Mouse (Mus musculus): ENCODE results near the gene Vmn1r210.
"Not testable (repeated sequence)": the region's sequence is repeated elsewhere in the genome, so short reads cannot be mapped to it uniquely, and the experiment has no call there.

Vmn1r210 gene

DNA sequence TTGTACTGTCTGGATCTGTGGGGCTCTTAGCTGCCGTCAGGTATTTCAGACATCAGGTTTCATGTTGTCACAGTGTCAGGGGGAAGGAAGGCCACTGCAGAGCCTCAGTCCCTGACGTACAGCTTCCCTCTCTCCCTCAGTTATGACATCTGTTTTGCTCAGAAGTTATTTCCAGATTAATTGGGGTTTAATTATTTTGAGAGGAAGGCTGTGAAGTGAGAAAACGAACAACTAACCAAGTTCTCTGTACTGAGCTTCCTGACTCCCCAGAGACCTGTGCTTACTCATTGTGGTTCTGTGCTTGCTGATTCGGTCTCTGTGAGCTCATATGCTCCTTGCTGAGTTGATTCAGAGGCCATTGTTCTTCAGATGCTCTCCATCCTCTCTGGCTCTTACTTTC lies at the start of gene Vmn1r210:
TSS of gene Vmn1r210 (minus strand) at position 101 of the 400 bp plus-strand sequence.
- no peak for DNase-seq (ENCODE audit: low read depth, low spot score)

- no peak for DNase-seq (ENCODE audit: low read depth, low spot score)
These were observed 48.1 kb upstream of the Vmn1r210 start for GRCm38 (mm10) chr13:22879257-22879656.

- DNase-seq (ENCODE audit: low read depth, low spot score): no peak
These were observed 26.3 kb upstream of the Vmn1r210 start, which contains the start of gene Vmn1r211 for GRCm38 (mm10) chr13:22857461-22857860. Vmn1r211 (minus strand) TSS chr13:22857561.

DNA sequence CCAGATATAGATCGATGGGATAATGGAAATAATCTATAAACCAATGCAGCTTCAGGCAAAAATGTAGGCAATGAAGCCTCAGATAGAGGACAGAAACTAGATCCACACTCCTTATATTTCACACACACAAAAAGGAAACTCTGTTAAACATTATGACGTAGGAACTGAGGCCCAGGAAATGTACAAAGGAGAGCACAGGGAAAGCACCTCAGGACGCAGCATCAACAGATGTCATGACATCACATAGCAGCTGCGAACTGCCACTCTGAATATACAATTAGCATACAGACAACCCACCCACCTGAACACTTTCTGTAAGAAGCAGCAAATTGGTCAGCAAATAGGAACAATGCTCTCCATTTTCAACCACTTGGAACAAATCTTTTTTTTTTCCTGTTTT lies 23.6 kb upstream of the Vmn1r210 start:
- DNase-seq (ENCODE audit: low read depth, low spot score): no peak

- DNase-seq (ENCODE audit: low read depth, low spot score): no peak
These were observed 15.7 kb upstream of the Vmn1r210 start for GRCm38 (mm10) chr13:22846798-22847197.

GRCm38 (mm10) chr13:22844304-22844703 lies 13.2 kb upstream of the Vmn1r210 start:
- DNase-seq (ENCODE audit: low read depth, low spot score): not testable (repeated sequence)

DNA sequence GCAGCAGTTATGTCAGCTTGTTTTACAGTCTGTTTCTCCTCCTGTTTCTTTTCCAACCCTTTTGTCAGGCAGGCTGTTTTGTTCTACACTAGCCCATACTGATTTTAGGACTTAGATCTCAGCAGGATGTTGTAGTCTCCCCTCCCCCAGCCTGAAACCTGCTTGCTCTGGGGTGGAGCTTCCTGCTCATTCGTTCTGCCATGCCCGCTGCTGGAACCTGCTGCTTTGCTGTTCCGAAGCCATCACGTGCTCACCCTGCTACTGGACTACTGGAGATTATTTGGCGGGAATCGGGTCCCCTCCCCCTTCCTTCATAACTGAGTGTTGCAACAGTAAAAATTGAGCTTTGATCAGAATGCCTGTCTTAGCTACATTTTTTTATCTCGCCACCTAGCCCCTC lies 1.8 kb downstream of the Vmn1r210 start:
- not testable (repeated sequence) for DNase-seq (ENCODE audit: low read depth, low spot score)

DNA sequence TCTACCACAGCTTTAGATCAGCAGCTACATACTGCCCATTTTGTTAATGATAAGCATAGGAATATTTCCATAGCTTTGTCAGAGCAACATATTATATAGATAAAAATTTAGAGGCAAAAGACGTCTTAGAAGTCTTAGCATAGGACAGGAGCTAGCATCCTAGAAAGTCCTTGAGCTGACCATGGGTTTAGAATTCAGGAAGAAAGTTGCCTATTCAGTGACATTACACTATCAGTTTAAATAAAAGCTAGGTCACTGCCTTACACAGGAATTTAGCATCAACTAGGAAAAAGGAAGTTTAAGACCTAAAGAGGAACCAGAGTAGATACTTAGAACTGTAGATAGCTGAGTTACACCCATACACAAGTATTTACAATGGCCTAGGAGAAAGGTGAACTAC lies 9.5 kb downstream of the Vmn1r210 start:
- not testable (repeated sequence) for DNase-seq (ENCODE audit: low read depth, low spot score)

- not testable (repeated sequence) for DNase-seq (ENCODE audit: low read depth, low spot score)
These were observed 21.6 kb downstream of the Vmn1r210 start, which contains the start of gene Vmn1r209 for GRCm38 (mm10) chr13:22809582-22809981. Vmn1r209 (minus strand) TSS chr13:22809682.

GRCm38 (mm10) chr13:22788096-22788495 lies 43.1 kb downstream of the Vmn1r210 start:
- DNase-seq (ENCODE audit: low read depth, low spot score): not testable (repeated sequence)

- DNase-seq (ENCODE audit: low read depth, low spot score): not testable (repeated sequence)
These were observed 47.0 kb downstream of the Vmn1r210 start for GRCm38 (mm10) chr13:22784159-22784558.

DNA sequence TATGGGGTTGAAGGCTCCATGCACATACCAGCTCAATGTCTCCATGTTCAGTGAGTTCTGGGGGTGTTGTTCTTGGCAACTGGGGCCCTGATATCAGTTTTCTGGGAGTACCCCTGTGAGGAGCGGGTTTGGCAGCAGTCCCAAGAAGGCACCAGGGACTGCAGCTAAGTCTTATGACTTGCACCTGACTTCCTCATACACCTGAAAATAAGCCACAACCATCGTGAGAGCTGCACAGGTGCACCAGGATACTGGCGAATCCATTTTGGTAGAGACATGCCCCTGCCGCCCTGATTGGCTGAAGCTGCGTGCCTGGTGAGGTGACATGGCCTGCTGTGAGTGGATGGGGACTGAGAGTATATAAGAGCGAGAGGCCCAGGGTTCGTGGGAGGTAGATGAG lies 53.8 kb downstream of the Vmn1r210 start, which contains the start of gene Vmn1r208:
TSS of gene Vmn1r208 (minus strand) at position 101 of the 400 bp plus-strand sequence.
- not testable (repeated sequence) for DNase-seq (ENCODE audit: low read depth, low spot score)

Measured in embryo, embryonic 11.5 days (tissue).